Mouse (Mus musculus): ENCODE results near the gene Fbln5.

DNA sequence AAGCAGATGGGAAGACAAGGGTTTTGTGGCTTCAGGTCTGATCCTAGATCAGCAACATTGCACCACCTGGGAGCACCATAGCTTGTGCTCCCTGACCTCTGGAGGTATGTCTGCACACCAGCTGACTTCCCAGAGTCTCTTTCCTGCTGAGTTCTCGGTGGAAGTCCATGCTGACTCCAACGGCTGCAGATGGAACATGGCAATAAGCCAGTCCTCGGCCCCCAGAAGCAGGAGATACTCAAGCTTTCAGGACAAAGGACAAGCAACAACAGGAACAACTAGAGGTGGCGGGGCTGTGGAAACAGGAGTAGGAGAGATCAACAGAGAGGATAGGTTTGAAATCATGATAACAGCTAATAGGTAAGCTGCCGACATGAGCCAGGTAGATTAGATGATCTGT lies 17.1 kb downstream of the Fbln5 start:
- TF ChIP-seq CTCF (IDR thresholded peaks at IDR 0.05; ENCODE audit: borderline replicate concordance, insufficient read depth, low read length) (no peak), POLR2A (IDR thresholded peaks at IDR 0.05; ENCODE audit: low read depth, low read length) (no peak)

Measured in embryonic fibroblast, embryonic 13.5 days (primary cell).